Mouse (Mus musculus): ENCODE data around the gene Lrwd1. TPM values are rescaled to one million over a fixed set of nuclear protein-coding genes. Genes with fewer than 3 reads are reported as not detected.

The Lrwd1 gene
- polyA plus RNA-seq, 1 experiment = 18.4 TPM

DNA sequence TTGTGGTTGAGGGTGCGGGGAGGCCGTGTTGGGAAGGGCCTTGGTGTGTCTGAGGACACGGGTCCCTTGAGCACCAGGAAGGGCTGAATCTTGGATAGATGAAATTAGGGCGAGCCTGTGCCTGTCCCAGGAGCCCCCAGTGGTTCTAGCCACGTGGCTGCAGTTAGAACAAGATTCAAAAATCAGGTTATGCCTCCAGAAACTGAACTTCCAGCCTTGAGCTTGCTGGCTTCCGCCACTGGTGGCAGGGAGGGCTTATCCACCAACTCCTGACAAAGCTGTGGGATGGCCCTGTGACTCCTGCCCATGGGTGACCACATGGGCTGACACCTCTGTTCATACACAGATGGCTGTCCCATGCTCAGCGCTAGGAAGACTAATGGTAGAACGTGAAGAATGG lies 11.8 kb upstream of the Lrwd1 start:
- 76% methylated on average over 8 of the region's 8 CpGs for WGBS
- Histone ChIP-seq H3K36me3 (ENCODE audit: control insufficient read depth, insufficient read depth, low read length) (no peaks in the 10 kb centered on the region), H3K27me3 (replicated peaks; ENCODE audit: control insufficient read depth, insufficient read depth, low read length) (no peaks in the 10 kb centered on the region), H3K4me3 (ENCODE audit: insufficient read depth, low read depth, low read length) (no peak overlapping the region), H3K27ac (ENCODE audit: insufficient read depth, low read depth, low read length) (no peak overlapping the region), H3K4me1 (ENCODE audit: control insufficient read depth, insufficient read depth, low read length) (no peaks in the 10 kb centered on the region)
- no peak for DNase-seq
- TF ChIP-seq CTCF (conservative IDR thresholded peaks at IDR 0.05; ENCODE audit: insufficient read depth, insufficient read length, low read depth, low read length) = no peak
- TF ChIP-seq POLR2A (IDR thresholded peaks at IDR 0.05; ENCODE audit: low read depth, low read length) = no peak

- TF ChIP-seq POLR2A (IDR thresholded peaks at IDR 0.05; ENCODE audit: low read depth, low read length) (no peak), CTCF (conservative IDR thresholded peaks at IDR 0.05; ENCODE audit: insufficient read depth, insufficient read length, low read depth, low read length) (no peak)
- Histone ChIP-seq H3K4me1 (ENCODE audit: control insufficient read depth, insufficient read depth, low read length) (no peaks in the 10 kb centered on the region), H3K27me3 (replicated peaks; ENCODE audit: control insufficient read depth, insufficient read depth, low read length) (no peaks in the 10 kb centered on the region), H3K4me3 (ENCODE audit: insufficient read depth, low read depth, low read length) (no peak overlapping the region), H3K27ac (ENCODE audit: insufficient read depth, low read depth, low read length) (no peak overlapping the region), H3K36me3 (ENCODE audit: control insufficient read depth, insufficient read depth, low read length) (no peaks in the 10 kb centered on the region)
- WGBS = 88% methylated on average over 1 of the region's 1 CpGs
- DNase-seq = no peak
Measured at GRCm38 (mm10) chr5:136146936-136147335, 11.1 kb upstream of the Lrwd1 start.

DNA sequence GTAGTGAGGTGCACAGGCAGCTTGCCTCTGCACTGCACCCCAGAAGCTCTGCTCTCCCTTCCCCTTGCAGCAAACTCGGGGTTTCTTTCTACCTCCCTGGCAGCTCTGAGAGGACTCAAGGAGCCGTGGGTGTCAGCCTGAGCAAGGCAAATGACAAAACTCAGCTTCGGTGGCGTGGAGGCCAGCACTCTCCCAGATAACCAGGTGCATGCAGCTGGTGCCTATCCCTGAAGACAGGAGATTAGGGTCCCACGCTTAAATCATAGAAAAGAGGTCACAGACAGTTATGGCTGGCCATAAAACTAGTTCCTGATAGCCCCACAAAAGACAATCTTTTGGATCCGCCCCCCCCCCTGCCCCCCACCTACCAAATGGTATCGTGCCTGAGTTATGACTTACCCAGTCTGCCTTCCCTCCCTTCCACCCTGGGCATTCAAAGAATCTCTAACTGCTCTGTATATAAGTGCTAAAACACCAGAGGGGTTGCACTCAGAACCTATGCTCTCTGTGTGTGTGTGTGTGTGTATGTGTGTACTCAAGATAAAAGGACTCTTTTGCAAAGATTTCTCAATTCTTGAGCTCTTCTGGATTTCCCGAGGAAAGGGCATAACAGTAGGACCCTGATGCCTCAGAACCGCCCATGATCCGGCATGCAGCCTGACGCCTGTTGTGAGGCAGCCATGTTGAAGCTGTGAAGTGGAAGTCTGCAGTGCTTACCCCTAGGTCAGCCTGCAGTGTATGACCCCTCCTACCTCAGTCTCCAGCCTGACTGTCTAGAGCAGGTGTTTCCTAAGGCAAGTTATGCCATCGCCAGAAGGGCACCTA lies 8.9 kb upstream of the Lrwd1 start:
- Histone ChIP-seq H3K4me3 (ENCODE audit: insufficient read depth, low read depth, low read length) (no peak overlapping the region), H3K27ac (ENCODE audit: insufficient read depth, low read depth, low read length) (no peak overlapping the region), H3K4me1 (ENCODE audit: control insufficient read depth, insufficient read depth, low read length) (no peaks in the 10 kb centered on the region), H3K36me3 (ENCODE audit: control insufficient read depth, insufficient read depth, low read length) (0 out of 2 replicates have a peak, but pooled peaks cover 2% of the 10 kb centered on the region), H3K27me3 (replicated peaks; ENCODE audit: control insufficient read depth, insufficient read depth, low read length) (no peaks in the 10 kb centered on the region)
- no peak for DNase-seq
- no peak for TF ChIP-seq POLR2A (IDR thresholded peaks at IDR 0.05; ENCODE audit: low read depth, low read length)
- no peak for TF ChIP-seq CTCF (conservative IDR thresholded peaks at IDR 0.05; ENCODE audit: insufficient read depth, insufficient read length, low read depth, low read length)
- WGBS = 37% methylated on average over 12 of the region's 12 CpGs

DNA sequence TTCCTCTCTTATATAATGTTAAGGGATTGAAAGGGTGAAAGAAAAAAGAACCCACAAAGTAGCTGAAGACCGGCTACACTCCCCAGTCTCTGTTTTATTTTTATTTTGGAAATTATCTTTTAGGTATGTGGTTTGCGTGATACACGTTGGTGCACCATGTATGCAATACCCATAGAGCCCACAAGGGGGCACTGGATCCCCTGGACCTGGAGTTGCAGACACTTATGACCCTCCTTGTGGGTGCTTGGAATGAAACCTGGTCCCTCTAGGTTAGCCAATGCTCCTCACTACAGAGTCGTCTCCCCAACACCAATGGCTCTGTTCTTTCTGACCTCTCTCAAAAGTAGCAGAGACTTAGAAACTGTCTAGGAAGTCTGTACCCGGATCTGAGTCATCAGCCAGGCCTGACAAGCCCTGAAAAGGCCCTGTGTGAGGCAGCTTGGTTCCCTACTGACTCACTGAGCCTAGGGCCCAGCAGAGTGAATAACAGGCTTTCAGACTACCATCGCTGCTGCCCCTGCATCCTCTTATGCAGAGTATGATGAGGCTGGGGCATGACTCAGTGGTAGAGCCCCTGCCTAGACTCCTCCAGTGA lies 7.4 kb upstream of the Lrwd1 start:
- Histone ChIP-seq H3K4me1 (ENCODE audit: control insufficient read depth, insufficient read depth, low read length) (no peaks in the 10 kb centered on the region), H3K27me3 (replicated peaks; ENCODE audit: control insufficient read depth, insufficient read depth, low read length) (no peaks in the 10 kb centered on the region), H3K4me3 (ENCODE audit: insufficient read depth, low read depth, low read length) (no peak overlapping the region), H3K27ac (ENCODE audit: insufficient read depth, low read depth, low read length) (no peak overlapping the region), H3K36me3 (ENCODE audit: control insufficient read depth, insufficient read depth, low read length) (0 out of 2 replicates have a peak, but pooled peaks cover 2% of the 10 kb centered on the region)
- 90% methylated on average over 6 of the region's 6 CpGs for WGBS
- DNase-seq = no peak
- peak; percentile 38; the same call in 1 of the 2 replicates for TF ChIP-seq CTCF (conservative IDR thresholded peaks at IDR 0.05; ENCODE audit: insufficient read depth, insufficient read length, low read depth, low read length)
- TF ChIP-seq POLR2A (IDR thresholded peaks at IDR 0.05; ENCODE audit: low read depth, low read length) = no peak

DNA sequence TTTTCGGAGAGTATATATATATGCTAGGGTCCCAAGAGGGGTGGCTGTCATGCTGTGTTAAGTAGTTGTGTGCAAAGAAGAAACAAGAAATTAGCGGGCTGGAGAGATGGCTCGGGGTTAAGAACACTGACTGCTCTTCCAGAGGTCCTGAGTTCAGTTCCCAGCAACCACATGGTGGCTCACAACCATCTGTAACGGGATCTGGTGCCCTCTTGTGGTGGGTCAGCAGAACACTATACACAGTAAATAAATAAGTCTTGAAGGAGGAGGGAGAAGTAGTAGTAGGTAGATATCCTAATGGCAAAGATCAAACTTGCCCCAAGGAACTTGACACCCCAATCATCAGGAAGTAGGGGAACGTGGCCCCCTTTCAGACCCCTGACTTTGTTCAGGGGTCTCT lies 6.9 kb upstream of the Lrwd1 start:
- 94% methylated on average over 5 of the region's 5 CpGs for WGBS
- H3K4me3 ChIP-seq (ENCODE audit: insufficient read depth, low read depth, low read length) = no peak overlapping the region
- H3K27ac ChIP-seq (ENCODE audit: insufficient read depth, low read depth, low read length) = no peak overlapping the region
- no peaks in the 10 kb centered on the region for H3K4me1 ChIP-seq (ENCODE audit: control insufficient read depth, insufficient read depth, low read length)
- H3K27me3 ChIP-seq (replicated peaks; ENCODE audit: control insufficient read depth, insufficient read depth, low read length) = no peaks in the 10 kb centered on the region
- TF ChIP-seq POLR2A (IDR thresholded peaks at IDR 0.05; ENCODE audit: low read depth, low read length) = no peak
- TF ChIP-seq CTCF (conservative IDR thresholded peaks at IDR 0.05; ENCODE audit: insufficient read depth, insufficient read length, low read depth, low read length) = 0 out of 2 replicates have a peak, but pooled peaks have one; percentile 12
- H3K36me3 ChIP-seq (ENCODE audit: control insufficient read depth, insufficient read depth, low read length) = 0 out of 2 replicates have a peak, but pooled peaks cover 2% of the 10 kb centered on the region
- no peak for DNase-seq

GRCm38 (mm10) chr5:136140057-136140482 lies 4.2 kb upstream of the Lrwd1 start:
- Histone ChIP-seq H3K27me3 (replicated peaks; ENCODE audit: control insufficient read depth, insufficient read depth, low read length) (no peaks in the 10 kb centered on the region), H3K4me1 (ENCODE audit: control insufficient read depth, insufficient read depth, low read length) (peaks cover 4% of the 10 kb centered on the region; the same call in 1 of the 2 replicates), H3K27ac (ENCODE audit: insufficient read depth, low read depth, low read length) (no peak overlapping the region), H3K36me3 (ENCODE audit: control insufficient read depth, insufficient read depth, low read length) (0 out of 2 replicates have a peak, but pooled peaks cover 2% of the 10 kb centered on the region), H3K4me3 (ENCODE audit: insufficient read depth, low read depth, low read length) (no peak overlapping the region)
- peak; percentile 46 for DNase-seq
- 86% methylated on average over 10 of the region's 10 CpGs for WGBS
- no peak for TF ChIP-seq CTCF (conservative IDR thresholded peaks at IDR 0.05; ENCODE audit: insufficient read depth, insufficient read length, low read depth, low read length)
- no peak for TF ChIP-seq POLR2A (IDR thresholded peaks at IDR 0.05; ENCODE audit: low read depth, low read length)

- 85% methylated on average over 13 of the region's 13 CpGs for WGBS
- no peaks in the 10 kb centered on the region for H3K27me3 ChIP-seq (replicated peaks; ENCODE audit: control insufficient read depth, insufficient read depth, low read length)
- DNase-seq = no peak
- H3K4me3 ChIP-seq (ENCODE audit: insufficient read depth, low read depth, low read length) = no peak overlapping the region
- H3K27ac ChIP-seq (ENCODE audit: insufficient read depth, low read depth, low read length) = no peak overlapping the region
- TF ChIP-seq POLR2A (IDR thresholded peaks at IDR 0.05; ENCODE audit: low read depth, low read length) = no peak
- TF ChIP-seq CTCF (conservative IDR thresholded peaks at IDR 0.05; ENCODE audit: insufficient read depth, insufficient read length, low read depth, low read length) = no peak
- H3K4me1 ChIP-seq (ENCODE audit: control insufficient read depth, insufficient read depth, low read length) = peaks cover 4% of the 10 kb centered on the region; the same call in 1 of the 2 replicates
- H3K36me3 ChIP-seq (ENCODE audit: control insufficient read depth, insufficient read depth, low read length) = 0 out of 2 replicates have a peak, but pooled peaks cover 2% of the 10 kb centered on the region
Measured at GRCm38 (mm10) chr5:136139393-136139792, 3.5 kb upstream of the Lrwd1 start.

Data from kidney, adult 2 months (tissue).